In genomic region chr8:120232398-120232797, GRCm38 (mm10) we compare ENCODE assay signal across 11 mouse cellular contexts. TPM values are rescaled to one million over a fixed set of nuclear protein-coding genes. Genes with fewer than 3 reads are reported as not detected.
DNase-seq lines count a peak whose midpoint lies in the region; ATAC-seq lines count a peak whose summit lies in the region.
"Had no signal": no experiment of that assay in that cellular context is flagged by ENCODE, and none has a peak within 500 bp of the region (broad histone marks: within the 10 kb centered on the region; RNA-seq: fewer than 3 reads in every experiment).

No protein-coding gene starts in this region.

- H3K27me3 ChIP-seq in heart, embryonic 16.5 days (ENCODE audit: control insufficient read depth, insufficient read depth, low read length), result peaks cover 14% of the 10 kb centered on the region
- no peaks in the 10 kb centered on the region; the same call in 1 of the 2 replicates for H3K27me3 ChIP-seq in embryonic facial prominence, embryonic 11.5 days (ENCODE audit: control insufficient read depth, insufficient read depth, low read length)
- H3K27me3 ChIP-seq in hindbrain, embryonic 12.5 days, result peaks cover 30% of the 10 kb centered on the region
- H3K27me3 ChIP-seq in midbrain, embryonic 13.5 days, result peaks cover 36% of the 10 kb centered on the region
- H3K27me3 ChIP-seq: CH12.LX had no signal

- peaks cover 43% of the 10 kb centered on the region for H3K4me1 ChIP-seq in heart, embryonic 16.5 days (ENCODE audit: control insufficient read depth, insufficient read depth, low read length)
- H3K4me1 ChIP-seq in embryonic facial prominence, embryonic 11.5 days (ENCODE audit: control insufficient read depth, insufficient read depth, low read length), result peaks cover 30% of the 10 kb centered on the region
- peaks cover 70% of the 10 kb centered on the region for H3K4me1 ChIP-seq in hindbrain, embryonic 12.5 days
- H3K4me1 ChIP-seq in midbrain, embryonic 13.5 days (replicated peaks), result peaks cover 70% of the 10 kb centered on the region

- peak overlapping the region; percentile 95; the same call in 1 of the 2 replicates for H3K4me2 ChIP-seq in heart, embryonic 16.5 days (ENCODE audit: low read depth, low read length)
- peak overlapping the region; percentile 99 for H3K4me2 ChIP-seq in embryonic facial prominence, embryonic 11.5 days (ENCODE audit: low read depth, low read length)
- H3K4me2 ChIP-seq in hindbrain, embryonic 12.5 days (replicated peaks), result peak overlapping the region; percentile 98
- peak overlapping the region; percentile 73 for H3K4me2 ChIP-seq in midbrain, embryonic 13.5 days (replicated peaks)

- WGBS in heart, embryonic 16.5 days, result 41% methylated on average over 4 of the region's 4 CpGs
- WGBS in embryonic facial prominence, embryonic 11.5 days, result 45% methylated on average over 4 of the region's 4 CpGs
- 50% methylated on average over 4 of the region's 4 CpGs for WGBS in hindbrain, embryonic 12.5 days
- 40% methylated on average over 4 of the region's 4 CpGs for WGBS in midbrain, embryonic 13.5 days

- peak overlapping the region; percentile 10; the same call in 1 of the 2 replicates for H3K9ac ChIP-seq in heart, embryonic 16.5 days (ENCODE audit: low read length)
- peak overlapping the region; percentile 41 for H3K9ac ChIP-seq in embryonic facial prominence, embryonic 11.5 days (replicated peaks; ENCODE audit: low read length)
- H3K9ac ChIP-seq in hindbrain, embryonic 12.5 days, result no peak overlapping the region
- H3K9ac ChIP-seq in midbrain, embryonic 13.5 days (replicated peaks), result peak overlapping the region; percentile 77

- H3K9me3 ChIP-seq in heart, embryonic 16.5 days (replicated peaks; ENCODE audit: control insufficient read depth, low read length), result no peaks in the 10 kb centered on the region
- no peaks in the 10 kb centered on the region for H3K9me3 ChIP-seq in embryonic facial prominence, embryonic 11.5 days (replicated peaks; ENCODE audit: control insufficient read depth, low read length)
- H3K9me3 ChIP-seq in hindbrain, embryonic 12.5 days (replicated peaks), result no peaks in the 10 kb centered on the region
- H3K9me3 ChIP-seq in midbrain, embryonic 13.5 days, result no peaks in the 10 kb centered on the region

- H3K27ac ChIP-seq in heart, embryonic 16.5 days (ENCODE audit: low read length), result no peak overlapping the region
- no peak overlapping the region for H3K27ac ChIP-seq in embryonic facial prominence, embryonic 11.5 days (replicated peaks; ENCODE audit: low read depth, low read length)
- no peak overlapping the region for H3K27ac ChIP-seq in hindbrain, embryonic 12.5 days
- H3K27ac ChIP-seq in midbrain, embryonic 13.5 days, result no peak overlapping the region

- no peak for DNase-seq in heart, postnatal 25 days (ENCODE audit: low spot score)
- no peak for DNase-seq in embryonic facial prominence, embryonic 11.5 days (ENCODE audit: low spot score)
- no peak for DNase-seq in adrenal gland, postnatal 10 days
- DNase-seq in spleen, postnatal 14 days (ENCODE audit: low spot score in 2 of 2), result no peak
- DNase-seq: kidney, adult 9 months had no signal

- peak overlapping the region; percentile 13; the same call in 1 of the 2 replicates for H3K4me3 ChIP-seq in heart, embryonic 16.5 days (ENCODE audit: low read length)
- peak overlapping the region; percentile 72 for H3K4me3 ChIP-seq in embryonic facial prominence, embryonic 11.5 days (ENCODE audit: low read depth, low read length)
- H3K4me3 ChIP-seq in hindbrain, embryonic 12.5 days, result peak overlapping the region; percentile 64; the same call in 1 of the 2 replicates
- H3K4me3 ChIP-seq in midbrain, embryonic 13.5 days (replicated peaks), result peak overlapping the region; percentile 61
- H3K4me3 ChIP-seq: megakaryocyte, embryonic 14.5 days had no signal

- ATAC-seq in heart, embryonic 16.5 days (replicated peaks; ENCODE audit: extremely low read depth, insufficient read depth, low FRiP score), result no peak
- ATAC-seq in embryonic facial prominence, embryonic 11.5 days (replicated peaks; ENCODE audit: insufficient number of reproducible peaks, low FRiP score, low TSS enrichment, low read depth), result no peak
- no peak for ATAC-seq in hindbrain, embryonic 12.5 days (ENCODE audit: low FRiP score)
- no peak for ATAC-seq in midbrain, embryonic 13.5 days
- no peak for ATAC-seq in megakaryocyte, adult 5-6 weeks (ENCODE audit: poor library complexity, severe bottlenecking)

- no peaks in the 10 kb centered on the region for H3K36me3 ChIP-seq in heart, embryonic 16.5 days (ENCODE audit: control insufficient read depth, insufficient read depth)
- H3K36me3 ChIP-seq in embryonic facial prominence, embryonic 11.5 days (replicated peaks; ENCODE audit: control insufficient read depth, insufficient read depth, low read depth, low read length), result no peaks in the 10 kb centered on the region
- no peaks in the 10 kb centered on the region for H3K36me3 ChIP-seq in hindbrain, embryonic 12.5 days
- H3K36me3 ChIP-seq in midbrain, embryonic 13.5 days, result no peaks in the 10 kb centered on the region

- intact Hi-C loops in heart, postnatal 25 days (cut with DNase I), result loop anchor here (5.0 kb wide), 2 partner anchors 40 to 50 kb away; no protein-coding TSS in a partner anchor

RNA-seq across cellular contexts. Expression of gene Gse1, which starts 4.1 kb away (rescaled TPM):
- polyA plus RNA-seq in heart, embryonic 16.5 days (2015; fragmentation: Nextera tagmentation; extraction: Ambion mirVana), result 7.7 and 9.7 TPM in 2 replicates
- total RNA-seq in heart, postnatal 25 days (2021), result 10 to 100 TPM; 20.1 to 25.9 TPM
- polyA plus RNA-seq in embryonic facial prominence, embryonic 11.5 days (2014; fragmentation: Nextera tagmentation; extraction: Ambion mirVana), result 7.5 and 8.1 TPM in 2 replicates
- polyA plus RNA-seq in hindbrain, embryonic 12.5 days (2016; fragmentation: Nextera tagmentation; extraction: Ambion mirVana), result 22.4 and 24.0 TPM in 2 replicates
- 22.3 and 22.5 TPM in 2 replicates for polyA plus RNA-seq in midbrain, embryonic 13.5 days (2015; fragmentation: Nextera tagmentation; extraction: Ambion mirVana)
- total RNA-seq in adrenal gland, postnatal 10 days (2021), result 10 to 100 TPM; 27.2 to 42.9 TPM
- total RNA-seq in megakaryocyte, adult 5-6 weeks (2015), result 17.1 and 18.3 TPM in 2 replicates
- 6.1 and 11.4 TPM in 2 replicates for total RNA-seq in megakaryocyte, adult 5-6 weeks (2017)

RNA-seq across cellular contexts. Expression of gene Fam92b, which starts 55.1 kb away (rescaled TPM):
- 0.66 and 0.79 TPM in 2 replicates for polyA plus RNA-seq in heart, embryonic 16.5 days (2015; fragmentation: Nextera tagmentation; extraction: Ambion mirVana)
- not detected for total RNA-seq in heart, postnatal 25 days (2021)
- 1.4 and 1.5 TPM in 2 replicates for polyA plus RNA-seq in embryonic facial prominence, embryonic 11.5 days (2014; fragmentation: Nextera tagmentation; extraction: Ambion mirVana)
- 1.6 and 3.0 TPM in 2 replicates for polyA plus RNA-seq in hindbrain, embryonic 12.5 days (2016; fragmentation: Nextera tagmentation; extraction: Ambion mirVana)
- polyA plus RNA-seq in midbrain, embryonic 13.5 days (2015; fragmentation: Nextera tagmentation; extraction: Ambion mirVana), result 2.3 and 2.4 TPM in 2 replicates
- total RNA-seq in adrenal gland, postnatal 10 days (2021), result 1 to 10 TPM in 1 of 2 experiments, under 1 TPM in 1; 0.90 to 1.4 TPM
- total RNA-seq in megakaryocyte, adult 5-6 weeks (2015), result not detected in 2 replicates
- not detected in 2 replicates for total RNA-seq in megakaryocyte, adult 5-6 weeks (2017)
- total RNA-seq: CH12.LX had no signal

Comparison
In these comparisons a context has a peak if more than half of its experiments do, and no peak if none do; other contexts are left out.
1. H3K4me3 ChIP-seq: peak in every context shown above with its lines; median percentile 72 in embryonic facial prominence, embryonic 11.5 days; 64 in hindbrain, embryonic 12.5 days; 61 in midbrain, embryonic 13.5 days; 13 in heart, embryonic 16.5 days.